Mouse (Mus musculus): ENCODE results near the gene Fbxw8. TPM values are rescaled to one million over a fixed set of nuclear protein-coding genes. Genes with fewer than 3 reads are reported as not detected.

Gene Fbxw8
- polyA plus RNA-seq, 1 experiment from 2014 or later, result 41.4 TPM

- H3K4me3 ChIP-seq, result no peak overlapping the region
- peaks cover 18% of the 10 kb centered on the region for H3K36me3 ChIP-seq
- H3K4me2 ChIP-seq (replicated peaks), result no peak overlapping the region
- no peak for ATAC-seq (ENCODE audit: low FRiP score, low read depth)
- H3K9ac ChIP-seq (replicated peaks), result no peak overlapping the region; the same call in 1 of the 2 replicates
- no peak overlapping the region for H3K27ac ChIP-seq (replicated peaks)
- no peaks in the 10 kb centered on the region for H3K9me3 ChIP-seq
- H3K4me1 ChIP-seq, result peaks cover 9% of the 10 kb centered on the region; the same call in 1 of the 2 replicates
- WGBS, result 79% methylated on average over 10 of the region's 10 CpGs
- no peaks in the 10 kb centered on the region for H3K27me3 ChIP-seq
These were observed 8.0 kb downstream of the Fbxw8 start for GRCm38 (mm10) chr5:118147264-118147663.

- no peaks in the 10 kb centered on the region for H3K27me3 ChIP-seq
- 0 out of 2 replicates have a peak overlapping the region, but pooled peaks have one; percentile 39 for H3K27ac ChIP-seq (replicated peaks)
- WGBS, result 84% methylated on average over 15 of the region's 15 CpGs
- no peak overlapping the region for H3K9ac ChIP-seq (replicated peaks)
- no peak overlapping the region for H3K4me2 ChIP-seq (replicated peaks)
- H3K4me1 ChIP-seq, result peaks cover 9% of the 10 kb centered on the region; the same call in 1 of the 2 replicates
- no peak overlapping the region for H3K4me3 ChIP-seq
- peaks cover 19% of the 10 kb centered on the region for H3K36me3 ChIP-seq
- ATAC-seq (ENCODE audit: low FRiP score, low read depth), result no peak
- H3K9me3 ChIP-seq, result no peaks in the 10 kb centered on the region
These were observed 9.1 kb downstream of the Fbxw8 start for GRCm38 (mm10) chr5:118145999-118146679.

- ATAC-seq (ENCODE audit: low FRiP score, low read depth), result no peak
- no peak overlapping the region for H3K9ac ChIP-seq (replicated peaks)
- no peak overlapping the region for H3K4me2 ChIP-seq (replicated peaks)
- H3K27ac ChIP-seq (replicated peaks), result no peak overlapping the region
- no peaks in the 10 kb centered on the region for H3K27me3 ChIP-seq
- no peaks in the 10 kb centered on the region for H3K9me3 ChIP-seq
- H3K4me1 ChIP-seq, result peaks cover 9% of the 10 kb centered on the region; the same call in 1 of the 2 replicates
- 99% methylated on average over 3 of the region's 3 CpGs for WGBS
- H3K36me3 ChIP-seq, result peaks cover 22% of the 10 kb centered on the region
- H3K4me3 ChIP-seq, result no peak overlapping the region
These were observed 9.8 kb downstream of the Fbxw8 start for GRCm38 (mm10) chr5:118145458-118145857.

- peaks cover 9% of the 10 kb centered on the region; the same call in 1 of the 2 replicates for H3K4me1 ChIP-seq
- WGBS, result 85% methylated on average over 6 of the region's 6 CpGs
- H3K4me2 ChIP-seq (replicated peaks), result no peak overlapping the region
- no peak for ATAC-seq (ENCODE audit: low FRiP score, low read depth)
- H3K4me3 ChIP-seq, result no peak overlapping the region
- H3K36me3 ChIP-seq, result peaks cover 29% of the 10 kb centered on the region
- no peak overlapping the region for H3K27ac ChIP-seq (replicated peaks)
- no peaks in the 10 kb centered on the region for H3K27me3 ChIP-seq
- no peak overlapping the region for H3K9ac ChIP-seq (replicated peaks)
- H3K9me3 ChIP-seq, result no peaks in the 10 kb centered on the region
These were observed 10.5 kb downstream of the Fbxw8 start for GRCm38 (mm10) chr5:118144770-118145169.

- Histone ChIP-seq H3K36me3 (peaks cover 33% of the 10 kb centered on the region), H3K9me3 (no peaks in the 10 kb centered on the region), H3K4me3 (no peak overlapping the region), H3K4me2 (replicated peaks) (no peak overlapping the region), H3K4me1 (peaks cover 9% of the 10 kb centered on the region; the same call in 1 of the 2 replicates), H3K27ac (replicated peaks) (no peak overlapping the region), H3K27me3 (no peaks in the 10 kb centered on the region), H3K9ac (replicated peaks) (no peak overlapping the region)
- WGBS, result 88% methylated on average over 4 of the region's 4 CpGs
- ATAC-seq (ENCODE audit: low FRiP score, low read depth), result no peak
These were observed 10.9 kb downstream of the Fbxw8 start for GRCm38 (mm10) chr5:118144327-118144726.

- H3K9me3 ChIP-seq, result no peaks in the 10 kb centered on the region
- no peak overlapping the region for H3K27ac ChIP-seq (replicated peaks)
- no peak for ATAC-seq (ENCODE audit: low FRiP score, low read depth)
- H3K9ac ChIP-seq (replicated peaks), result no peak overlapping the region
- H3K27me3 ChIP-seq, result no peaks in the 10 kb centered on the region
- 83% methylated on average over 12 of the region's 12 CpGs for WGBS
- H3K4me1 ChIP-seq, result peaks cover 9% of the 10 kb centered on the region; the same call in 1 of the 2 replicates
- H3K4me3 ChIP-seq, result no peak overlapping the region
- H3K4me2 ChIP-seq (replicated peaks), result no peak overlapping the region
- H3K36me3 ChIP-seq, result peaks cover 41% of the 10 kb centered on the region
These were observed 11.8 kb downstream of the Fbxw8 start for GRCm38 (mm10) chr5:118143211-118144026.

- no peak overlapping the region for H3K4me2 ChIP-seq (replicated peaks)
These were observed 12.8 kb downstream of the Fbxw8 start for GRCm38 (mm10) chr5:118142471-118142870.

GRCm38 (mm10) chr5:118139630-118140029, 15.6 kb downstream of the Fbxw8 start:
- H3K4me1 ChIP-seq, result no peaks in the 10 kb centered on the region
- H3K9me3 ChIP-seq, result no peaks in the 10 kb centered on the region
- H3K4me3 ChIP-seq, result no peak overlapping the region
- no peak for ATAC-seq (ENCODE audit: low FRiP score, low read depth)
- peaks cover 52% of the 10 kb centered on the region for H3K36me3 ChIP-seq
- WGBS, result 91% methylated on average over 8 of the region's 8 CpGs
- no peak overlapping the region for H3K27ac ChIP-seq (replicated peaks)
- no peak overlapping the region for H3K9ac ChIP-seq (replicated peaks)
- H3K4me2 ChIP-seq (replicated peaks), result no peak overlapping the region
- H3K27me3 ChIP-seq, result no peaks in the 10 kb centered on the region

More at GRCm38 (mm10) chr5:118142471-118142870, 12.8 kb downstream of the Fbxw8 start:
- H3K9ac ChIP-seq (replicated peaks), result no peak overlapping the region
- peaks cover 46% of the 10 kb centered on the region for H3K36me3 ChIP-seq
- no peaks in the 10 kb centered on the region for H3K27me3 ChIP-seq
- no peak overlapping the region for H3K4me3 ChIP-seq
- no peaks in the 10 kb centered on the region for H3K9me3 ChIP-seq
- peaks cover 9% of the 10 kb centered on the region; the same call in 1 of the 2 replicates for H3K4me1 ChIP-seq
- no peak for ATAC-seq (ENCODE audit: low FRiP score, low read depth)
- H3K27ac ChIP-seq (replicated peaks), result no peak overlapping the region
- WGBS, result 91% methylated on average over 8 of the region's 8 CpGs

- Histone ChIP-seq H3K9ac (replicated peaks) (no peak overlapping the region), H3K27ac (replicated peaks) (no peak overlapping the region), H3K4me3 (no peak overlapping the region), H3K36me3 (peaks cover 39% of the 10 kb centered on the region), H3K4me2 (replicated peaks) (no peak overlapping the region), H3K9me3 (no peaks in the 10 kb centered on the region), H3K27me3 (no peaks in the 10 kb centered on the region), H3K4me1 (no peaks in the 10 kb centered on the region)
- WGBS, result 85% methylated on average over 5 of the region's 5 CpGs
- no peak for ATAC-seq (ENCODE audit: low FRiP score, low read depth)
These were observed 18.9 kb downstream of the Fbxw8 start for GRCm38 (mm10) chr5:118136391-118136790.

GRCm38 (mm10) chr5:118128651-118129050, 26.6 kb downstream of the Fbxw8 start:
- ATAC-seq (ENCODE audit: low FRiP score, low read depth), result no peak
- no peaks in the 10 kb centered on the region for H3K27me3 ChIP-seq
- peaks cover 39% of the 10 kb centered on the region for H3K36me3 ChIP-seq
- H3K4me2 ChIP-seq (replicated peaks), result no peak overlapping the region
- H3K9ac ChIP-seq (replicated peaks), result no peak overlapping the region
- 85% methylated on average over 9 of the region's 9 CpGs for WGBS
- peaks cover 1% of the 10 kb centered on the region; the same call in 1 of the 2 replicates for H3K4me1 ChIP-seq
- peak overlapping the region; percentile 39; the same call in 1 of the 2 replicates for H3K27ac ChIP-seq (replicated peaks)
- H3K9me3 ChIP-seq, result no peaks in the 10 kb centered on the region
- H3K4me3 ChIP-seq, result no peak overlapping the region

GRCm38 (mm10) chr5:118128208-118128607, 27.1 kb downstream of the Fbxw8 start:
- ATAC-seq (ENCODE audit: low FRiP score, low read depth), result no peak
- Histone ChIP-seq H3K4me3 (no peak overlapping the region), H3K27ac (replicated peaks) (peak overlapping the region; percentile 39; the same call in 1 of the 2 replicates), H3K4me1 (peaks cover 6% of the 10 kb centered on the region; the same call in 1 of the 2 replicates), H3K4me2 (replicated peaks) (no peak overlapping the region), H3K9ac (replicated peaks) (no peak overlapping the region), H3K36me3 (peaks cover 39% of the 10 kb centered on the region), H3K9me3 (no peaks in the 10 kb centered on the region), H3K27me3 (no peaks in the 10 kb centered on the region)
- WGBS, result 92% methylated on average over 6 of the region's 6 CpGs

- Histone ChIP-seq H3K4me1 (peaks cover 8% of the 10 kb centered on the region; the same call in 1 of the 2 replicates), H3K4me3 (no peak overlapping the region), H3K4me2 (replicated peaks) (no peak overlapping the region), H3K36me3 (peaks cover 39% of the 10 kb centered on the region), H3K9ac (replicated peaks) (no peak overlapping the region), H3K9me3 (no peaks in the 10 kb centered on the region), H3K27me3 (no peaks in the 10 kb centered on the region), H3K27ac (replicated peaks) (no peak overlapping the region)
- ATAC-seq (ENCODE audit: low FRiP score, low read depth), result no peak
- 82% methylated on average over 4 of the region's 4 CpGs for WGBS
These were observed 28.6 kb downstream of the Fbxw8 start for GRCm38 (mm10) chr5:118126671-118127070.
